Mouse (Mus musculus): ENCODE measurements at regions not wholly inside any gene's neighbourhood (a gene's known extent, or its start where the extent isn't known, plus 50 kb on each side); places are given as distances from the start of the nearest gene placed in this dataset.

GRCm38 (mm10) chr17:82946083-82946482 lies 269.0 kb upstream of the Pkdcc start:
- Histone ChIP-seq H3K4me3 (ENCODE audit: low read depth, low read length) (no peak overlapping the region), H3K9me3 (replicated peaks) (peaks cover 39% of the 10 kb centered on the region), H3K4me1 (ENCODE audit: insufficient read depth, low read depth, low read length) (no peaks in the 10 kb centered on the region), H3K36me3 (replicated peaks) (no peaks in the 10 kb centered on the region), H3K27me3 (ENCODE audit: insufficient read depth, low read length) (no peaks in the 10 kb centered on the region)
- ATAC-seq (ENCODE audit: extremely low read depth, insufficient number of reproducible peaks, low FRiP score, poor library complexity, severe bottlenecking) (no peak), DNase-seq (ENCODE audit: low spot score) (no peak)
- TF ChIP-seq POLR2AphosphoS5 (IDR thresholded peaks at IDR 0.05; ENCODE audit: insufficient replicate concordance, low read depth, low read length): no peak
- no peak for TF ChIP-seq CTCF (IDR thresholded peaks at IDR 0.05; ENCODE audit: low read depth, low read length)
- TF ChIP-seq GATA1 (IDR thresholded peaks at IDR 0.05; ENCODE audit: borderline replicate concordance, low read length): no peak
- TF ChIP-seq GATA2 (IDR thresholded peaks at IDR 0.05; ENCODE audit: borderline replicate concordance, low read depth, low read length): no peak

DNA sequence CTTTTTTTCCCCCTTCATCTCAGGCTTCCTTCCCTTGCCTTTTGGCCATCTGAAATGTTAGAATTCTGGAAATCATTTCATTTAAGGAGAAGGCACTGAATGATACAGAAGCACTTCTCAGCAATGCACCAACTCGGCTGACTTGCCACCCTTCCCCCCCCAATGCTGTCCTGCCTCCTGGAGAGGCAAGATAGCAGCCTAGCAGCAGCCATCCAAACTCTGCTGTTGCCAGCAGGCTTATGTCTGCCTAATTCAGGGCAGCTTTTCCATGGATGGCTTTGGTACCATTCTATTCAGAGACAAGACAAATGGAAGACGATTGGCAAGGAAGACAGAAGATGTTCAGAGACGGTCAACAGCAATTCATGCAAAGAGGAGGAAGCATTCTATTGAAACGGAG lies 265.3 kb upstream of the Pkdcc start:
- Histone ChIP-seq H3K4me1 (ENCODE audit: insufficient read depth, low read depth, low read length) (no peaks in the 10 kb centered on the region), H3K9me3 (replicated peaks) (peaks cover 41% of the 10 kb centered on the region), H3K36me3 (replicated peaks) (no peaks in the 10 kb centered on the region), H3K4me3 (ENCODE audit: low read depth, low read length) (no peak overlapping the region), H3K27me3 (ENCODE audit: insufficient read depth, low read length) (no peaks in the 10 kb centered on the region)
- DNase-seq (ENCODE audit: low spot score): no peak
- ATAC-seq (ENCODE audit: extremely low read depth, insufficient number of reproducible peaks, low FRiP score, poor library complexity, severe bottlenecking): no peak
- no peak for TF ChIP-seq POLR2AphosphoS5 (IDR thresholded peaks at IDR 0.05; ENCODE audit: insufficient replicate concordance, low read depth, low read length)
- TF ChIP-seq CTCF (IDR thresholded peaks at IDR 0.05; ENCODE audit: low read depth, low read length): no peak
- no peak for TF ChIP-seq TAL1 (conservative IDR thresholded peaks at IDR 0.05; ENCODE audit: low read depth, low read length)
- no peak for TF ChIP-seq GATA2 (IDR thresholded peaks at IDR 0.05; ENCODE audit: borderline replicate concordance, low read depth, low read length)
- TF ChIP-seq GATA1 (IDR thresholded peaks at IDR 0.05; ENCODE audit: borderline replicate concordance, low read length): no peak

GRCm38 (mm10) chr17:82950268-82950667 lies 264.8 kb upstream of the Pkdcc start:
- H3K4me1 ChIP-seq (ENCODE audit: insufficient read depth, low read depth, low read length): no peaks in the 10 kb centered on the region
- H3K4me3 ChIP-seq (ENCODE audit: low read depth, low read length): no peak overlapping the region
- H3K27me3 ChIP-seq (ENCODE audit: insufficient read depth, low read length): no peaks in the 10 kb centered on the region
- H3K9me3 ChIP-seq (replicated peaks): peaks cover 44% of the 10 kb centered on the region
- ATAC-seq (ENCODE audit: extremely low read depth, insufficient number of reproducible peaks, low FRiP score, poor library complexity, severe bottlenecking) (no peak), DNase-seq (ENCODE audit: low spot score) (no peak)
- TF ChIP-seq GATA1 (IDR thresholded peaks at IDR 0.05; ENCODE audit: borderline replicate concordance, low read length): no peak
- no peak for TF ChIP-seq TAL1 (conservative IDR thresholded peaks at IDR 0.05; ENCODE audit: low read depth, low read length)
- TF ChIP-seq GATA2 (IDR thresholded peaks at IDR 0.05; ENCODE audit: borderline replicate concordance, low read depth, low read length): no peak
- no peak for TF ChIP-seq CTCF (IDR thresholded peaks at IDR 0.05; ENCODE audit: low read depth, low read length)
- TF ChIP-seq POLR2AphosphoS5 (IDR thresholded peaks at IDR 0.05; ENCODE audit: insufficient replicate concordance, low read depth, low read length): no peak
- H3K36me3 ChIP-seq (replicated peaks): no peaks in the 10 kb centered on the region

DNA sequence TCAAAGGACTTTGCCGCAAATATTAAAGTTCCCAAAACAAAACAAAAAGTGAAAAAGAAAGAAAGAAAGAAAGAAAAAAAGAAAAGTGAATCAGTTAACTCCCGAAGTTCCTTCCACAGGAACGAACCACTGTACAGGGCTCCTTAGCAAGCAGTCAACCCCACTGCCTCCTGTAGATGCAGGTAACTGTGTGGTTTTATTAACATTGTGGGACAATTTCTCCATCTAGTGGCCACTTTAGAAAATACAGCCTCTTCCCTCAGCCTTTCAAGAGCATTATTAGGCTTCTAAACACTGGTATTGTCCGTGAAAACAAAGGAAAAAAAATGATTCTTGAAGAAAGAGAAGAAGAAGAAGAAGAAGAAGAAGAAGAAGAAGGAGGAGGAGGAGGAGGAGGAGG lies 257.7 kb upstream of the Pkdcc start:
- H3K27me3 ChIP-seq (ENCODE audit: insufficient read depth, low read length): no peaks in the 10 kb centered on the region
- ATAC-seq (ENCODE audit: extremely low read depth, insufficient number of reproducible peaks, low FRiP score, poor library complexity, severe bottlenecking): no peak
- peaks cover 42% of the 10 kb centered on the region for H3K9me3 ChIP-seq (replicated peaks)
- no peak overlapping the region for H3K4me3 ChIP-seq (ENCODE audit: low read depth, low read length)
- DNase-seq (ENCODE audit: low spot score): no peak
- H3K36me3 ChIP-seq (replicated peaks): no peaks in the 10 kb centered on the region
- no peak for TF ChIP-seq POLR2AphosphoS5 (IDR thresholded peaks at IDR 0.05; ENCODE audit: insufficient replicate concordance, low read depth, low read length)
- no peaks in the 10 kb centered on the region for H3K4me1 ChIP-seq (ENCODE audit: insufficient read depth, low read depth, low read length)

DNA sequence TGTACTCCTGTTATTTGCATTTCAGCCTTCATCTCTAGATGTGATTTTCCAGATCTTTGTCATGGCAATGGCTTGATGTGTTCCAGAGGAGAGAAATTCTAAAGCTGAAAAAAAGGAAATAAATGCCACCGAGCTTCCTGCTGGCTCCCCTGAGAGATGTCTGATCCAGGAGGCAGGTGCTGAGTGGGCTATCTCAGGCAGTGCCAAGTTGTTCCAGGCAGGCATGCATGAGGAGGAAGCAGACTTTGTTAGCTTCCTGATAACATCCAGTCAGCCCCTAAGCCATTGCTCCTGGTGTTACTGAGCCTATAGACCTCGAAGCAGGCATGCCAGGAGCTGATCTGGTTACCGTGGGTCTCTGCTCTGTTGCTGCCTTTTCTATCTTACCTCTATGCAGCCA lies 251.7 kb upstream of the Pkdcc start:
- Histone ChIP-seq H3K4me1 (ENCODE audit: insufficient read depth, low read depth, low read length) (no peaks in the 10 kb centered on the region), H3K27me3 (ENCODE audit: insufficient read depth, low read length) (no peaks in the 10 kb centered on the region), H3K4me3 (ENCODE audit: low read depth, low read length) (no peak overlapping the region), H3K36me3 (replicated peaks) (no peaks in the 10 kb centered on the region), H3K9me3 (replicated peaks) (peaks cover 30% of the 10 kb centered on the region)
- no peak for DNase-seq (ENCODE audit: low spot score)
- ATAC-seq (ENCODE audit: extremely low read depth, insufficient number of reproducible peaks, low FRiP score, poor library complexity, severe bottlenecking): no peak
- TF ChIP-seq GATA1 (IDR thresholded peaks at IDR 0.05; ENCODE audit: borderline replicate concordance, low read length) (no peak), CTCF (IDR thresholded peaks at IDR 0.05; ENCODE audit: low read depth, low read length) (no peak), TAL1 (conservative IDR thresholded peaks at IDR 0.05; ENCODE audit: low read depth, low read length) (no peak), GATA2 (IDR thresholded peaks at IDR 0.05; ENCODE audit: borderline replicate concordance, low read depth, low read length) (no peak), POLR2AphosphoS5 (IDR thresholded peaks at IDR 0.05; ENCODE audit: insufficient replicate concordance, low read depth, low read length) (no peak)

DNA sequence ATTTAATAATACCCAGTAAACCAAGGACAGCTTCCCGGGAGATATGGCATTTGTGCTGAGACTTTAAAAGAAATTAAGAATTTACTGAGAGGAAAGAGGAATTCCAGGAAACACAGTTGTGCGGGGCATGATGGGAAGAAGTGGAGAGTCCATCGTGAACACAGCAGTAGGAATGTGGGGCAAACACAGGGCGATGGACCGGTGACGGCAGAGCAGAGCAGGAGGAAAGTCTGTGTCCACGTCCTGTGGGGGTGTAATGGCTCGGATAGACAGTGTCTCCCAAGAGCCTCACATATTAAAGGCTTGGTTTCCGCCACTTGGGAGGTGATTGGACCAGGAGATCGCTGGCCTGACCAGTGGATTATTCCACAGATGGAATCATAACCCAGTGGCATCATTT lies 215.4 kb upstream of the Pkdcc start:
- TF ChIP-seq CTCF (IDR thresholded peaks at IDR 0.05; ENCODE audit: low read depth, low read length) (no peak), POLR2AphosphoS5 (IDR thresholded peaks at IDR 0.05; ENCODE audit: insufficient replicate concordance, low read depth, low read length) (no peak), GATA1 (IDR thresholded peaks at IDR 0.05; ENCODE audit: borderline replicate concordance, low read length) (no peak), TAL1 (conservative IDR thresholded peaks at IDR 0.05; ENCODE audit: low read depth, low read length) (no peak), GATA2 (IDR thresholded peaks at IDR 0.05; ENCODE audit: borderline replicate concordance, low read depth, low read length) (no peak)
- ATAC-seq (ENCODE audit: extremely low read depth, insufficient number of reproducible peaks, low FRiP score, poor library complexity, severe bottlenecking): no peak
- no peak overlapping the region for H3K4me3 ChIP-seq (ENCODE audit: low read depth, low read length)
- no peaks in the 10 kb centered on the region for H3K27me3 ChIP-seq (ENCODE audit: insufficient read depth, low read length)
- DNase-seq (ENCODE audit: low spot score): no peak
- no peaks in the 10 kb centered on the region for H3K4me1 ChIP-seq (ENCODE audit: insufficient read depth, low read depth, low read length)
- peaks cover 35% of the 10 kb centered on the region for H3K9me3 ChIP-seq (replicated peaks)
- H3K36me3 ChIP-seq (replicated peaks): no peaks in the 10 kb centered on the region

- TF ChIP-seq CTCF (IDR thresholded peaks at IDR 0.05; ENCODE audit: low read depth, low read length) (no peak), TAL1 (conservative IDR thresholded peaks at IDR 0.05; ENCODE audit: low read depth, low read length) (no peak), POLR2AphosphoS5 (IDR thresholded peaks at IDR 0.05; ENCODE audit: insufficient replicate concordance, low read depth, low read length) (no peak), GATA1 (IDR thresholded peaks at IDR 0.05; ENCODE audit: borderline replicate concordance, low read length) (no peak), GATA2 (IDR thresholded peaks at IDR 0.05; ENCODE audit: borderline replicate concordance, low read depth, low read length) (no peak)
- H3K4me1 ChIP-seq (ENCODE audit: insufficient read depth, low read depth, low read length): no peaks in the 10 kb centered on the region
- no peaks in the 10 kb centered on the region for H3K36me3 ChIP-seq (replicated peaks)
- peaks cover 37% of the 10 kb centered on the region for H3K9me3 ChIP-seq (replicated peaks)
- no peak for DNase-seq (ENCODE audit: low spot score)
- no peaks in the 10 kb centered on the region for H3K27me3 ChIP-seq (ENCODE audit: insufficient read depth, low read length)
- ATAC-seq (ENCODE audit: extremely low read depth, insufficient number of reproducible peaks, low FRiP score, poor library complexity, severe bottlenecking): no peak
- no peak overlapping the region for H3K4me3 ChIP-seq (ENCODE audit: low read depth, low read length)
Observed at GRCm38 (mm10) chr17:83000411-83000810, 214.7 kb upstream of the Pkdcc start.
